Mouse (Mus musculus) limb, embryonic 13.5 days (tissue): Measurements from ENCODE around the gene 4930524J08Rik. TPM values are rescaled to one million over a fixed set of nuclear protein-coding genes. Genes with fewer than 3 reads are reported as not detected.
A peak's percentile ranks its signal among the peaks of the same experiment; 100 is the strongest.

Source experiments
- ATAC-seq: fragments of 200-750 bp; cut with Nextera tagmentation; 2 replicates; pipeline ENCODE4 v1.8.0; 2017; ENCODE audit warnings: low read depth, moderate number of reproducible peaks, moderate TSS enrichment; ENCODE audit not compliant: low FRiP score
- H3K27ac ChIP-seq: fragments of 300-500 bp; sonication (generic); 2 replicates; pipeline ENCODE4 v1.5.1; 2015; ENCODE audit warnings: inconsistent platforms, mild to moderate bottlenecking, moderate library complexity
- H3K27me3 ChIP-seq: fragments of 300-500 bp; sonication (generic); 2 replicates; pipeline ENCODE4 v1.6.1; 2015; ENCODE audit warnings: mild to moderate bottlenecking, inconsistent platforms
- H3K36me3 ChIP-seq: fragments of 300-500 bp; sonication (generic); 2 replicates; pipeline ENCODE4 v1.6.1; 2015; ENCODE audit warnings: inconsistent platforms, mild to moderate bottlenecking, moderate library complexity
- H3K4me1 ChIP-seq: fragments of 300-500 bp; sonication (generic); 2 replicates; pipeline ENCODE4 v1.6.1; 2015; ENCODE audit warnings: inconsistent platforms
- H3K4me2 ChIP-seq: fragments of 300-500 bp; sonication (generic); replicated peaks from 2 replicates; pipeline ENCODE4 v1.6.1; 2015; ENCODE audit warnings: inconsistent platforms, mild to moderate bottlenecking, moderate library complexity
- H3K4me3 ChIP-seq: fragments of 300-500 bp; sonication (generic); 2 replicates; pipeline ENCODE4 v1.5.1; 2015; ENCODE audit warnings: moderate library complexity, mild to moderate bottlenecking, inconsistent platforms
- H3K9ac ChIP-seq: fragments of 300-500 bp; sonication (generic); 2 replicates; pipeline ENCODE4 v1.6.1; 2015; ENCODE audit warnings: mild to moderate bottlenecking, inconsistent platforms
- H3K9me3 ChIP-seq: fragments of 300-500 bp; sonication (generic); 2 replicates; pipeline ENCODE4 v1.6.1; 2016; ENCODE audit warnings: inconsistent platforms
- whole genome bisulfite sequencing: fragments of 180-500 bp; shearing (Covaris S2); methylation state at CpG from one replicate; pipeline ENCODE4 v1.1.7; 2015; 5-methylcytosine and 5-hydroxymethylcytosine counted together
- polyA plus RNA-seq: library from polyadenylated mRNA; unstranded; fragments of >200 nt; fragmentation: Nextera tagmentation; extraction: Ambion mirVana; gene quantifications from 2 replicates; pipeline ENCODE4 v1.2.1, GENCODE M21; 2015

Gene 4930524J08Rik
- 1.8 and 3.3 TPM in 2 replicates for polyA plus RNA-seq

DNA sequence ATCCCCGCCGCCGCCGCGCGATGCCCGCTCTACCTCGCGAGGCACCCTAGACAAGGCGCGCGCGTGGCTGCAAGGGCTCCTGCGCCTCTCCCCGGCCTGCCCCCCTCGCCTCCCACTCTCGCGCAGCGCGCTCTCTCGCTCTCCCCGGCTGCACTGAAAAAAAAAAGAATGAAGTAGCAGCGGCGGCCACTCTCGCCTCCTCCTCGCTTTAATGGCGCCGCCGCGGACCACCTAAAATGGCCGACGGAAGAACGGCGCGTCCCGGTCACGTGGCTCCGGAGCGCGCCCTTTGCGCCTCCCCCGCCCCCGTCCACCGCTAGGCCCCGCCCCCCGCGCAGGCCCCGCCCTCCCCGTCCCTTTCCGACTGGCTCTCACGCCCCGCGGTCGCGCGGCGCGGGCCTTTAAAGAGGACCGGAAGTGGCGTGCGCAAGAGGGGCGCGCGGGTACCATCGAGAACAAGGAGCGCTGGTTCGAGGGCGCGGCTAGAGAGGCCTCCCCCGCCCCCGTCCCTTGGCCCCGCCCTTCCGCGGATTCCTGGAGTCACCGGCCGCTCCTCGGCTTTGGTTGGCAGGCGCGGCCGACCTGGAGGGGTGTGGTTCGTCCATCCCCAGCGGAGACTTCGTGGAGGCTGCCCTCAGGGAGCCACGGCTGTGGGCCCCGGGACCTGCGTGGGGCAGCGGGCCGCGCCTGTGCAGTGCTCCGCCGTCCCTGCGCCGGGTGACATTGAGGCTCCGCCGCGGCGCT, at the start of gene 4930524J08Rik, which contains the start of gene Hnrnpd:
TSS of gene 4930524J08Rik (plus strand) at position 363 of the 744 bp plus-strand sequence.
TSS of gene Hnrnpd (minus strand) at position 240 of the 744 bp plus-strand sequence.
- peak within 1 kb of the TSS; percentile 85 for H3K4me2 ChIP-seq
- peak within 1 kb of the TSS; percentile 99 for H3K27ac ChIP-seq
- peak; percentile 97 for ATAC-seq
- H3K9ac ChIP-seq, result peak within 1 kb of the TSS; percentile 99
- peak within 1 kb of the TSS; percentile 88 for H3K4me3 ChIP-seq
- H3K9me3 ChIP-seq, result 0 out of 2 replicates have a peak, but pooled peaks cover 4% of the 10 kb centered on the region
- H3K4me1 ChIP-seq, result peaks cover 20% of the 10 kb centered on the region
- H3K27me3 ChIP-seq, result no peaks in the 10 kb centered on the region
- H3K36me3 ChIP-seq, result peaks cover 8% of the 10 kb centered on the region
- WGBS, result under 1% methylated on average over 95 of the region's 97 CpGs

DNA sequence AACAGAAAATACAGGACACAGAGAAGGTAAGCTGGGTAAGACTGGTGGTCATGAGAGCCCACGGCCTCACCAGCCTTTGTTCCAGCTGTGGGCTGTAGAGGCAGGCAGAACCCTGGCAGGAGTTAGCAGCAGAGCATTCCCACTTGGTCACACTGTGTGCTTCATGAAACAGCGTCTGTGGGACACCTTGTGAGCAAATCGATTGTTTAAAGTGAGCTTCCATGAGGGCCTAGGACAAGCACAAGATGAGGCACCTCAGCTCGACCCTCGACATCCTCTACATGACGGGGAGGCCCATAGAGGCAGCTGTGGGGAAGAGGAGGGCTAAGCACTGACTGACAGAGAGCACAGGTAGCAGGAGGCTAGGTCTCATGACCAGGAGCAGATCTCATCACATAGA, 47.0 kb upstream of the 4930524J08Rik start:
- Histone ChIP-seq H3K4me2 (no peak overlapping the region), H3K4me3 (no peak overlapping the region), H3K27me3 (no peaks in the 10 kb centered on the region), H3K9me3 (no peaks in the 10 kb centered on the region), H3K27ac (no peak overlapping the region), H3K9ac (no peak overlapping the region), H3K36me3 (no peaks in the 10 kb centered on the region), H3K4me1 (no peaks in the 10 kb centered on the region)
- 90% methylated on average over 6 of the region's 6 CpGs for WGBS
- ATAC-seq, result no peak

DNA sequence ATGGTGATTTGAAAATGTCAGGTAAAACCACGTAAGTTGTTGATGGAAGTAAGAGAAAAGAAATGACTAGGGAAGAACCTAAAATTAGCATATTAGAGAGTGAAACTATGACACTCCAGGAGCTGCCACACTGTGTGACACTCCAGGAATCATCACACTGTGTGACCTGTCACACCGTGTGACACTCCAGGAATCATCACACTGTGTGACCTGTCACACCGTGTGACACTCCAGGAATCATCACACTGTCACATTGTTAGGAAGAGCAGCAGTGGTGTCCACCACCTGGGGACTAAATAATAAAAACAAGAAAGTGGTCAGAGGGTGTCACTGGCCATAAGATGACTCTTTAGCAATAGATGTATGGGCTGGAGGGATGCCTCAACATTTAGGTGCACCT, 39.4 kb upstream of the 4930524J08Rik start:
- Histone ChIP-seq H3K4me2 (no peak overlapping the region), H3K9me3 (peaks cover 3% of the 10 kb centered on the region; the same call in 1 of the 2 replicates), H3K4me1 (no peaks in the 10 kb centered on the region), H3K4me3 (no peak overlapping the region), H3K36me3 (peaks cover 2% of the 10 kb centered on the region; the same call in 1 of the 2 replicates), H3K9ac (no peak overlapping the region), H3K27ac (no peak overlapping the region), H3K27me3 (no peaks in the 10 kb centered on the region)
- WGBS, result 80% methylated on average over 3 of the region's 3 CpGs
- no peak for ATAC-seq

DNA sequence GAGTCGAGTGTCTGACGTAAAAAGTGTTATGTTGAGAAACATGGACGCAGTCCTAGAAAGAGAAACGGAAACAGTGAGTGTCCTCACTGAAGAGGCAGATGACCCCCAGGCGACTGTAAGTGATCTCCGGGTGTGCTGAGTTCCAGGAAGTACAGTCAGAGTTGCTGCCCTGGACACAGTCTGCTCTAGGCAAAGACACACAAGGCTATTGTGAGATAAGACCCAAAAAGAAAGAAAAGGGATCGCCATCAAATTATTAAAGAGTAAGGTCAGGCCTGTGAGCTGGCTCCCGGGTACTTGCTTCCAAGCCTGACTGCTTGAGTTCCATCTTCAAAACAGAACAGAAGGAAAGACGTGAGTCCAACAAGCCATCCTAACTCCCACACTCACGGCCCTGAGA, 37.6 kb upstream of the 4930524J08Rik start:
- H3K36me3 ChIP-seq, result peaks cover 17% of the 10 kb centered on the region
- H3K27ac ChIP-seq, result no peak overlapping the region
- WGBS, result 83% methylated on average over 10 of the region's 10 CpGs
- peaks cover 9% of the 10 kb centered on the region for H3K9me3 ChIP-seq
- H3K4me3 ChIP-seq, result no peak overlapping the region
- no peaks in the 10 kb centered on the region for H3K27me3 ChIP-seq
- H3K4me1 ChIP-seq, result no peaks in the 10 kb centered on the region
- H3K9ac ChIP-seq, result no peak overlapping the region
- H3K4me2 ChIP-seq, result no peak overlapping the region
- ATAC-seq, result no peak

DNA sequence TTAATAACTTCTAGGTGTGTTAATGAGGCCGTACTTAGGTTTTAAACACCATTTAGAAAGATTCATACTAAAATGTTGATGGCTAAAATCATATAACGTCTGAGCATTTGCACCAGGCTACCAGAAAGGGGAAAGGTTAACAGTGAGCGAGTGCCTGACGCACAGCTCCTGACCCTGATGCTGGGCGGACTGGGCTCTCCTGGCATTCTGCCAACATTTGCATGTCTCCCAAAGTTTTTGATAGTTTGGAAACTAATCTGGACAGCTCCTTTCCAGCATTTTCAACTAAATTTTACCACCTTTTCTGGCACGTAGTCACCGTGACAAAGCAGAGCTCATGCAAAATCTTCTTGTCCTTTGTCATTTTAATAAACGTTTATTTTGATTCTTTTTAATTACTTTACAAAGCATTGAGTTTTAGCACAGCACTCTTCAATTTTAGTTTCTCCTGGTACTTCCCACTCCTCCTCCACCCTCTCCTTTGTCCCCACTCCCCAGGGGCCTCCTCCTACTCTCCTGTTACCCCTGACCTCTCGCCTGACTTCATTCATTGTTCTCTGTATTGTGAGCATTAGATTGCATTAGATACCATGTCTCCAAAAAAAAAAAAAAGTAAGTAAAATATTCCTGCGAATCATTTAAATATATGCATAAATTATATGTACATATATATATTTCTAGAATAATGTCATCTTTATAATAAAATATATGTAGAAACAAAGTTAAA, 36.9 kb upstream of the 4930524J08Rik start:
- no peak overlapping the region for H3K4me2 ChIP-seq
- no peak for ATAC-seq
- no peak overlapping the region for H3K27ac ChIP-seq
- H3K27me3 ChIP-seq, result no peaks in the 10 kb centered on the region
- no peaks in the 10 kb centered on the region for H3K4me1 ChIP-seq
- H3K36me3 ChIP-seq, result peaks cover 18% of the 10 kb centered on the region
- H3K4me3 ChIP-seq, result no peak overlapping the region
- WGBS, result 62% methylated on average over 10 of the region's 10 CpGs
- H3K9me3 ChIP-seq, result peaks cover 9% of the 10 kb centered on the region
- no peak overlapping the region for H3K9ac ChIP-seq

DNA sequence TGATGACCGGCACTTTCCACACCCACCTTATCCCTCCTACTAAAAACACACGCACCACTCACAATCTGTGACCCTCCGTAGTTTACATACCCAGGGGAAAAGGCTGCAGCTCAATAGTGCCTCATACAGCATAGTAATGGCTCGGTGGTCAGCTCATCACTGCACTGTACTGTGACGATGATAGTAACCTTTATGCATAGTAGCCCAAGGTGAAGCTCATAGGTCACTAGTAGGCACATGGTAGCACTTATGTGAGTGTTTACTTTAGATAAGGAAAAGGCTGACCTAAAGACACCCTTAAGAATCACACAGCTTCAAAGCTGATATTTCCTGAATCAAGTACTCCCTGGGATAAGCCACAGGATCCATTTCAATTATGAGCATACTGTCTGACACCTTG, 26.3 kb upstream of the 4930524J08Rik start:
- no peak for ATAC-seq
- Histone ChIP-seq H3K9me3 (no peaks in the 10 kb centered on the region), H3K9ac (no peak overlapping the region), H3K36me3 (peaks cover 21% of the 10 kb centered on the region), H3K4me3 (no peak overlapping the region), H3K27ac (no peak overlapping the region), H3K27me3 (no peaks in the 10 kb centered on the region), H3K4me2 (no peak overlapping the region), H3K4me1 (no peaks in the 10 kb centered on the region)
- WGBS, result 88% methylated on average over 5 of the region's 5 CpGs

DNA sequence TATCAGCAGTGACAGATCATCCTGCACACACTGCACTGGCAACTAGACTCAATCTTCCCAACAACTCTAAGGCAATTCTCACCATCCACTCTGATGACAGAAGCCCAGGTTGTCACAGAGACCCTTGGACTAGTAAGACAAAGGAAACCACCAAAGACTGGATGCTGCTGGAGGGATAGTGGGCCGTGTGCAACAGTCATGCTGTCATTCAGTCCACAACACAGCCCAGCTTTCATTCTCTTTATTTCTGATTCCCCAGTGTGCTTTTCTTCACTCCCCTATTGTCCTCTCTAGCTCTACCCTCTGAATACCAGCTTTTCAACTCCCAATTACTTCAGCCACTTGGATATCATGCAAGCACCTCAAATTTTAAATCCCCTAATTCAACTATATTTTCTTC, 25.0 kb upstream of the 4930524J08Rik start:
- Histone ChIP-seq H3K4me3 (no peak overlapping the region), H3K4me2 (no peak overlapping the region), H3K9me3 (no peaks in the 10 kb centered on the region), H3K27me3 (no peaks in the 10 kb centered on the region), H3K36me3 (peaks cover 28% of the 10 kb centered on the region), H3K27ac (no peak overlapping the region), H3K9ac (no peak overlapping the region), H3K4me1 (no peaks in the 10 kb centered on the region)
- ATAC-seq, result no peak
- WGBS, result 63% methylated on average over 1 of the region's 1 CpGs

DNA sequence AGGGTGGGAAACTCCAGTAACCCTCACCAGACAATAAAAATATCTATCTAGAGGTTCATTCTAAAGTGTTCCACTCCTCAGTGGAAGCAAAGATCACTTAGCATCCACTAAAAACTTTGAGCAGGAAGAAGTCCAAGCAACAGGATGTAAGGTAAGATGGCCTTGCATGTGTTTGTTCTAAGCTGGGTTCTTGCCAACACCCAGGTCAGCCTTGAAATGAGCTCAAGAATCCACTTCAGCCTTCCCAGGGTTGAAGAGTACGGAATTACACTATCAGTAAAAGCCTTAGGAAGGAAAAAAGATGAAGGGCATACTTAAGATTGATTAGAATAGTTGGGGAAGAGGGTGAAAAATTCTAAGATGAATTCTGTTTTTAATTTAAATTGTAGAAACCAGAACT, 20.2 kb upstream of the 4930524J08Rik start:
- H3K9ac ChIP-seq, result no peak overlapping the region
- H3K27ac ChIP-seq, result no peak overlapping the region
- no peak overlapping the region for H3K4me2 ChIP-seq
- H3K27me3 ChIP-seq, result no peaks in the 10 kb centered on the region
- ATAC-seq, result no peak
- no peaks in the 10 kb centered on the region for H3K9me3 ChIP-seq
- H3K4me3 ChIP-seq, result no peak overlapping the region
- peaks cover 48% of the 10 kb centered on the region for H3K36me3 ChIP-seq
- WGBS, result 90% methylated on average over 1 of the region's 1 CpGs
- no peaks in the 10 kb centered on the region for H3K4me1 ChIP-seq

DNA sequence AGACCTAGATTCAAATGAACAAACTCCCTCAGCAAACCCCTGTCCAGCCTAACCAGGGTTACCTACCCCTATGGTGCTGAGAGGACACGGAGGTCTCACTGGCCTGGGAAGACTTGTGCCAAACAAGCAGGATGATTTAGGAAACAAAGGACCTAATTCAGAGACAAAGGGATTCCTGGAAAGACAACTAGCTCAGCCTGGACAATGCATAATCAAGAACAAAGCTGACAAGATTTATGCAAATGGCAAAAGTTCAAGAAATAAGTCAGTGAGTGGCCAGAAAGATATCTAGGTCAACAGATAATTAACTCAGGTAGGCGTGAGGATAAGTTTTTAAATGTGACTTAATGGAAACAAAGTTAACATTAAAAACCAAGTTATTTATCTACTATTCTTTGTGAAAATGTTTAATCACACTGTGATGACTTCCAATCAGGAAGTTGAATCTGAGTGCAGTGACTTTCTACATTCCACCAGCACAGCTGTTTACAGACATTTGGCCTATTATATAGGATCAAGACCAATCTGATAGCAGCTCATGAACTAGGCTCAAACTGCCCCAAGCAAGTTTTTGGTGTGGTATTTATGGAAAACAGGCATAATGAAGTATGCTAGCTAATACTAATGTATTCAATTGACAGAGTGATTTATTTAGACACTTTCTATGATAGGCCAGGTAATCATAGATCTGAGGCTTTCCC, 19.5 kb upstream of the 4930524J08Rik start:
- no peak for ATAC-seq
- Histone ChIP-seq H3K4me2 (no peak overlapping the region), H3K36me3 (peaks cover 55% of the 10 kb centered on the region), H3K9me3 (no peaks in the 10 kb centered on the region), H3K9ac (no peak overlapping the region), H3K27me3 (no peaks in the 10 kb centered on the region), H3K4me3 (no peak overlapping the region), H3K4me1 (no peaks in the 10 kb centered on the region), H3K27ac (no peak overlapping the region)
- 85% methylated on average over 2 of the region's 2 CpGs for WGBS

DNA sequence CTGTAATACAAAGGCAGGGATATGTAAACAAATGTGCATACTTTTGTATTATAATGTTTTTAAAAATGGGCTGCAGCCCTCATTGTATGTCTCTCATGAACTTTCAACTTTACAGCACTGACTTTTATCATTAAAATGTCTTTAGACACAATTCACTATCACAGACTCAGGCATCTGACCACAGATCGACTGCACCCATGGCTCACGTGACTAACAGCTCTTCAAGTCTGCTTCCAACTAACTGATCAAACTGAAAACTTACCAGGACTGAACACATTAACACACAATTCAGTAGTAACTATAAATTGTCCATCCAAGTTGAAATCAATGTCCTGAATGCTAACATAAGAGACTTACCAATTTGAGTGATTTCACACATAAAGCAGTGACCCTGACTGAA, 18.9 kb upstream of the 4930524J08Rik start:
- Histone ChIP-seq H3K36me3 (peaks cover 59% of the 10 kb centered on the region), H3K9me3 (no peaks in the 10 kb centered on the region), H3K27me3 (no peaks in the 10 kb centered on the region), H3K4me1 (no peaks in the 10 kb centered on the region), H3K9ac (no peak overlapping the region), H3K27ac (no peak overlapping the region), H3K4me2 (no peak overlapping the region), H3K4me3 (no peak overlapping the region)
- 88% methylated on average over 2 of the region's 2 CpGs for WGBS
- no peak for ATAC-seq

DNA sequence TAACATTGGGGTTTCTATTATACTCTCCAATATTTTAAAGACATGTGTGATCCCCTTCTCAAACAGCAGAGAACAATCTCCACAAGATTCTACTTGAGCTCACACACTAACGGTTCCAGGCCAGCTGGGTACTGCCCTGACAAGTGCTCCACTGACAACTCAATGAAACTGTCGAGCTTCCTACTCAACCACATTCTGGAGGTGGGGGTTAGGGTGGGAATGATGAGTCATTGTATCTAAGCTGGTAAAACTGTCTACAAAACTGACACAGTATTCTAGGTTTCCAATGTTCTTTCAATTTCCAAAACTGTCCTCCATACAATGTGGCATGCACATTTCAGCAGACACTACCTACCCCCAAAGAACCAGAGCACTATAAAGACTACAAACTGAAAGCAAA, 4.9 kb upstream of the 4930524J08Rik start:
- ATAC-seq, result no peak
- H3K9me3 ChIP-seq, result no peaks in the 10 kb centered on the region
- H3K4me2 ChIP-seq, result peak overlapping the region; percentile 50
- H3K4me1 ChIP-seq, result peaks cover 33% of the 10 kb centered on the region
- no peaks in the 10 kb centered on the region for H3K27me3 ChIP-seq
- WGBS, result 46% methylated on average over 2 of the region's 2 CpGs
- peaks cover 21% of the 10 kb centered on the region for H3K36me3 ChIP-seq
- no peak overlapping the region for H3K27ac ChIP-seq
- 0 out of 2 replicates have a peak overlapping the region, but pooled peaks have one; percentile 2 for H3K4me3 ChIP-seq
- H3K9ac ChIP-seq, result no peak overlapping the region

DNA sequence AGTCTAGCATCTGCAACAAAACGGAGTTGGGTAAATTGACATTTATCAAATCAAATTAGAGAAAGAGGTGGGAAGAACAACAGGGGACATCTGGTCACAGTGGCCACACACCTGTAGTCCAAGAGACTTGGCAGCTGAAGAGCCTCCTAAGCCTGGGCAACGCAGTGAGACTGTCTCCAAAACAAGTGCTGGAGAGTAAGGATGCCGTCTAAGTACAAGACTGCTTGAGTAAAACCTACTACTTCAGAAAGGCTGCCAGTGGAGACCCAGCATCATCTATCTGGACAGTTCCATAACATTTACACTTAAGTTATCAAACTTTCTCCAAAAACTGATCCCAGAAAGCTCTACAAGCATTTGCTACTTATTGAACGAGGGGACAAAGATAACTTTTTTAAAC, 3.8 kb upstream of the 4930524J08Rik start:
- no peaks in the 10 kb centered on the region for H3K27me3 ChIP-seq
- H3K9ac ChIP-seq, result no peak overlapping the region
- H3K4me2 ChIP-seq, result peak overlapping the region; percentile 50
- H3K9me3 ChIP-seq, result no peaks in the 10 kb centered on the region
- no peak for ATAC-seq
- 0 out of 2 replicates have a peak overlapping the region, but pooled peaks have one; percentile 9 for H3K4me3 ChIP-seq
- WGBS, result 62% methylated on average over 4 of the region's 4 CpGs
- peaks cover 33% of the 10 kb centered on the region for H3K4me1 ChIP-seq
- H3K27ac ChIP-seq, result no peak overlapping the region
- peaks cover 17% of the 10 kb centered on the region for H3K36me3 ChIP-seq
